Mouse (Mus musculus): ENCODE results near the gene Fam3c. TPM values are rescaled to one million over a fixed set of nuclear protein-coding genes. Genes with fewer than 3 reads are reported as not detected.

The Fam3c gene
- total RNA-seq (2015) (20.2 and 27.8 TPM in 2 replicates), total RNA-seq (2017) (51.0 and 76.7 TPM in 2 replicates)

DNA sequence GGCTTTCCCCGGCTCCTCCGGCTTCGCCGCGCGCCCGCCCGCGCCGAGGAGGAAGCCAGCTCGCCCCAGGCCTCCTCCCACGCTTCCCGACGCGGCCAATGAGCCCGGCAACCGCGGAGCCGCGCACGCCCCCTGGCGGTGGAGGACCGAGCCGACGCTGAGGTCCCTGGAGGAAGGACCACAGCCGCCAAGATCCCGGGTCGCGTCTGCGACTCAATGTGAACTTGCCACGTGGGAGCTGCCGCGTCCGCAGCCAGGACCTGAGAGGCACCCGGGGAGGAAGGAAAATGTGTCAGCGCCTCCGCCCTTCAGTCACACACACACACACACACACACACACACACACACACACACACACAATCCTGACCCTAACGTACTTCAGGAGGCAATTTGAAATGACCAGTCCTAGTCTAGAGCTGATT is at the start of gene Fam3c:
TSS of gene Fam3c (minus strand) at position 158 of the 422 bp plus-strand sequence.
- ATAC-seq (replicated peaks; ENCODE audit: poor library complexity): peak; percentile 92

GRCm38 (mm10) chr6:22405021-22405420 is 49.0 kb upstream of the Fam3c start:
- no peak for ATAC-seq (replicated peaks; ENCODE audit: poor library complexity)

- no peak for ATAC-seq (replicated peaks; ENCODE audit: poor library complexity)
Observed at GRCm38 (mm10) chr6:22403736-22404135, 47.7 kb upstream of the Fam3c start.

DNA sequence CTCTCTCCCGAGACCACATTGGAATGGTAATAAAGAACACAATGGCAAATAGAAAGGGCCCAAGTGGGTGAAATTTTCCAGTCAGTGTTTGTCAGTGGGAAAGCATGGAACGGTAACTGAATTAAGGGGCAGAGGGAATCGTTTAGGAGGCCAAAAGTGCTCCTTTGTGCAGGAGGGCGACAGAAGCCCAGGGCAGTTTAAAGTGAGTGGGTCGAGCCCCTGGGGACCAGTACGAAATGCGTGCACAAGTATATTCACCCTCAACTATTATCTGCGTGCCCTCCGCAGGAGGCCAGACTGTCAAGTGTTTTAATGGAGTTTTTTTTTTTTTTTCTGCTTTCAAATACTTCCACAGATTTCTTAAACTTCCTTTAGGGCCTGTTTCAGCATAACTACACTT is 47.3 kb upstream of the Fam3c start:
- ATAC-seq (replicated peaks; ENCODE audit: poor library complexity): no peak

DNA sequence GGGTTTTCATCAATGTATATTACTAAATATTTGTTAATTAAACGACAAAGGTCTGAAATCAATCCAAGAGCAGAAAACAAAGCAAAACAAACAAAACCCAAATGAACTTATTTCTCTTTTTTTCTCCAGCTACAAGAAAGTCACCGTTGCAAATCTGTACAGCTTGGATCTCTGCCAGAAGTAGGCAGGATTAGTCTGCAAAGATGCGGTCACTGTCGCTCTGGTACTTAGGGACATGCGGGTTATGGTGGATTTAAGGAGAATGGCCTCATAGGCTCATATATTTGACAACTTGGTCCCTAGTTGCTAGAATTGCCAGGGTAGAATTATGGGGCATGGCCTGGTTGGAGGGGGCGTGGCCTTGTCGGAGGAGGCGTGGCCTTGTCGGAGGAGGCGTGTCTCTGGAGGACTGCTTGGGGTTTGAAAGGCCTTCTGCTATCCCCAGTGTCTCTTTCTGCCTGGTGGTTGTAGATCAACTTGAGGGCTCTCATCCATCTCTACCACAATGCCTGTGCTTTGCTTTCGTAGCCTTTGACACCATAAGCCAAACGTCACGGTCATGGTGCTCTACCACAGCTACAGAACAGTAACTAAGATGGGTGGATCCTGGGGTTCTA is 46.6 kb upstream of the Fam3c start:
- peak; percentile 57 for ATAC-seq (replicated peaks; ENCODE audit: poor library complexity)

- ATAC-seq (replicated peaks; ENCODE audit: poor library complexity): peak; percentile 85
Observed at GRCm38 (mm10) chr6:22402037-22402436, 46.0 kb upstream of the Fam3c start.

DNA sequence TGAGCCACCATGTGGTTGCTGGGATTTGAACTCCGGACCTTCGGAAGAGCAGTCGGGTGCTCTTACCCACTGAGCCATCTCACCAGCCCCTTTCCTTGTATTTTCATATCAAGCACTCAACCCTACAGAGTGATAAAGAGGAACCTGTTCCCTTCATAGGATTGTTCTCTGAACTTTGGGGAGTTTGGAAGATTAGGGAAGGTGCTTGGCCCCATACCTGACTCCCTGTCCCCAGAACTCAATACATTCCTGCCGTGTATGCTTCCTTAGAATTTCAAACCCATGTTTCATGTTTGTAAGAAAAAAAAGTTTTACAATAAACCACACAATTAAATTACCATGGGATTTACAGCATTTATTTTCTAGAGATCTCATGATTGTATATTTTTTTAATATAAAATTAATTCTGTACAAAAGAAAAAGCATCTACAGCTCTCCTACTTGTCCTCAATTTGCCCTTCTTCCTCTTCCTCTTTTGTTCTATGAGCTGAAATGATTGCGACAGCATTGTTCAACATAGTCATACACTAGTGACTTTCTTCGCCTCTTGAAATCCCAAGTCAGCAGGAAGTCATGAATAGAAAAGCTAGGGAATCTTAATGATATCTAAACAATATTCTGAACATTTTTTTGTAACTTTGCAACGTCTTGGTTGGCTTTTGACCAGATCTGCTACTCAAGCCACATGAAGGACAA is 42.2 kb upstream of the Fam3c start:
- peak; percentile 76 for ATAC-seq (replicated peaks; ENCODE audit: poor library complexity)

- ATAC-seq (replicated peaks; ENCODE audit: poor library complexity): no peak
Observed at GRCm38 (mm10) chr6:22395207-22395606, 39.2 kb upstream of the Fam3c start.

- peak; percentile 74 for ATAC-seq (replicated peaks; ENCODE audit: poor library complexity)
Observed at GRCm38 (mm10) chr6:22390654-22391365, 34.8 kb upstream of the Fam3c start.

DNA sequence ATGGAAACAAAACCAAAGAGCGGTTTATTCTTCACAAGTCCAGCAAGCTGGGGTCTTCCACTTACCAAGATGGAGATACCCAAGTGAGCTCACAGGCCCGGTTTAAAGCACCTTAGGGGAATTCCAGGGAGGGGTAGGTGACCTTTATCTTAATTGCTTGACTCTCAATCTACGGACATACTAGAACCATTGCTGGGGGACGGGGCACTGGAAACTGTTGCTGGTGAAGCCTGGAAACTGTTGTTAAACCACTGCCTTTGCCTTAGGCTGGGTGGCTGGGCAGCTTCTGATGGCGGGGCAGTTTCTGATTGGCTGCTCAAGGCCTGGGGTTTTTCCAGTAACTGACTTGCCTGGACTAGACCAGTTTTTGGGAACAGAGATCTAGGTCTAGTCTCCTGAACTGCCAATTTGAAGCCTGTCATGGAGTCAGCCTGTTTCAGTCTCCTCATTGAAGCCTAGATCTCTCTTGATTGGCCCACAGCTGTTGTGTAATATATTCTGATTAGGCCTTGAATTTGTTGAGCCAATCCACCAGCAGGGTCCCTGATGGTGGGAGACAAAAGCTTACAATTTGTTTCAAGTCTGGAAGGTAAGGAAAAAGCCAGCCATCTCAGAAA is 29.3 kb upstream of the Fam3c start:
- no peak for ATAC-seq (replicated peaks; ENCODE audit: poor library complexity)

DNA sequence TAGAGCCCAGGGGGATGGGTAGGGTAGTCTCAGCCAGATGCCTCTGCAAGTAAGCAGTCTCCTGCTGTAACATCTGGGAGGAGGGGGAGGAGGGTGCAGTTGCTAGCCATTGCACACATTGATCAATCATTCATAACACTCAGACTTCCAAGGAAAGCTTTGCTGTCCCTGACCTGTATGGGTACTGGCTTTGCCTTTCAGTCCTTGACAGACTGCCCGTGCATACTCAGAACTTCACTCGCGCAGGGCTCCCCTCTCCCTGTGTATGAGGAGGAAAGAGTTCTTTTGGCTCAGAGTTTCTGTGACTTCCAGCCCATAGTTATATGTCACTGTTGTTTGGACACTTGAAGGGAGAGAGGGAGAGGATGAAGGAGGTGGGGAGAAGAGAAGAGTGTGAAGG is 24.2 kb upstream of the Fam3c start:
- ATAC-seq (replicated peaks; ENCODE audit: poor library complexity): no peak

- ATAC-seq (replicated peaks; ENCODE audit: poor library complexity): no peak
Observed at GRCm38 (mm10) chr6:22379831-22380230, 23.8 kb upstream of the Fam3c start.

- ATAC-seq (replicated peaks; ENCODE audit: poor library complexity): no peak
Observed at GRCm38 (mm10) chr6:22378462-22378861, 22.4 kb upstream of the Fam3c start.

DNA sequence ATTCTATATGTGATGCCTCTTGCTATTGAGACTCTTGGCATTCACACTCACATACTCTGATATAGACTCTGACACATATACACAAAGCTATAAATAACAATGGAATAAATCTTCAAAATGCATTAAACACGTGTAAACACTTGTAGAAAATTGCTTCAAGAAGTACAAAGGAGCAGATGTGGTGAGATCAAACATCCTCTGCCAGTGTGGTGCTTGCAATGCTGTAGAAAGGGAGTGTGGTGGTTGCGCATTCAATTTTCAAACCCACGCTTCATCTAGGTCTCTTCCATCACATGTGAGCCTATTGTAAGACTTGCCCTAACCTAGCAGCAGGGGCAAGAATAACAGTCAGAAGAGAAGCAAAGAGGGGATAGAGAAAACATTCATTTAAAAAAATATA is 18.7 kb upstream of the Fam3c start:
- no peak for ATAC-seq (replicated peaks; ENCODE audit: poor library complexity)

DNA sequence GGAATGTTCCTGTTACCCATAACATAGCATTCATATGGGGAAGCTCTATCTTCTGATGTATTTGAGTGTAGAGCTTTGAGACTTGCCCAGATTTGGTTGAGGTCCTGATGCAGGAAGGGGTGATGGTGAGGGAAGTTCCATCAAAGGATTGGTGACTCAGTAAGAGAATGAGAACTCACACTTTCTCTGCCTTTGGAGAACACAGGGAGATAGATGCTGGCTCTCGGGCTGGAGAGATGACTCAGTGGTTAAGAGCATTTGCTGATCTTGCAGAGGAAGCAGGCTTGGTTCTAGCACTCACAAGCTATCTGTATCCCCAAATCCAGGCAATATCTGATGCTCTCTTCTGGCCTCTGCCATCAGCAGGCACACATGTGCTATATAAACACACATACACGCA is 17.4 kb upstream of the Fam3c start:
- ATAC-seq (replicated peaks; ENCODE audit: poor library complexity): no peak

DNA sequence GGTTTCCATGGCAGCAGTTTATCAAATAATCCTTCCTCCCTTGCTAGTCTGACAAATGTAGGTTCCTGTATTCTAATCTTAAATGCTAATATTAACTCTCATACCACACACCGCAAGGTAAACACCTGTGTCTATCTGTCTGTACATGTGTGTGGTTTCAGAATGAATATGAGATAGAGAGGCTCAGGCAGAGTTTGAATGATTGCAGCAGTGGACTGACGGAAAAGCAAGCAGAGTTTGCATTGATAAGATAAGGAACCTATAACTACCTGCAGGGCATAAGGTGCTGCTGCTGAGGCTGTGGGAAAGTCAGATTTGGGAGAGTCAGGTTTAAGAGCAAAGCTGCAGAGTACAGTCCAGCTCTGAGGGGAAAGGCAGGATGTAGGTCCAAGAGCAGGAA is 10.9 kb upstream of the Fam3c start:
- no peak for ATAC-seq (replicated peaks; ENCODE audit: poor library complexity)

GRCm38 (mm10) chr6:22363590-22363989 is 7.5 kb upstream of the Fam3c start:
- ATAC-seq (replicated peaks; ENCODE audit: poor library complexity): peak; percentile 89

DNA sequence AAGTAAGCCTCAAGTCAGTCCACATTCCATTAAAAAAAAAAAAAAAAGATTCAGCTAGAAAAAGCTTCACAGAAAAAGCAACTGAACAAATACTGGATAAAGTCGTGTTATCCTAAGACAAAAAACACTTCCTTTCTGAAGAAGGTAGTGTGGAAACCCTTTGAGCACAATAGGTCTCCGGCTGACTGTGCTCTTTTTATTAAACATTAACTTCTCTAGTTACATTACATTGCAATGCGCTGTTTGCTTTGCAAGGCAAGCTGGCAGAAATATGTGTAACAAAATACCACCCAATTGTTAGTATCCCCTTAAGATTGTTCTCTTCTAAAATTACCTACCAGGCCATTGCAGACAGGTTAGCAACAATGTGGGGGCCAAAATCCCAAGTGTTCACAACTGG is 5.9 kb upstream of the Fam3c start:
- ATAC-seq (replicated peaks; ENCODE audit: poor library complexity): no peak

DNA sequence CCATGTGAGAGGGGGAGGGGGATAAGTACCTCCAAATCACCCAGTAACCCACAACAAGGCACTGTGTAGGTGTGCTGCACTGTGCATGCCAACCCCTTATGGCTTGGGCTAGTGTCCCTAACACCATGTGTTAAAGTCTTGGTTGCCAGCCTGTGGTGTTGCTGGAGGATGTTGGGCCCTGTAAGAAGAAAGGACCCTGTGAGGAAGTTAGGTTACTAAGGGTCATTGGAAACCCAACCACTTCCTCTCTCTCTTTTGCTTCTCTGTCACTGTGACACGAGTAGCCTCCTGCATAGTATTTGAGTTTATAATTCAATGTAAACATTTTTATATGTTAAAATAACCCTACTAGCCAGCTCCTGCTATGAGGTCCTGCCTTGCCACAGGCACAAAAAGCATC is 3.0 kb upstream of the Fam3c start:
- ATAC-seq (replicated peaks; ENCODE audit: poor library complexity): peak; percentile 46

GRCm38 (mm10) chr6:22357351-22357750 is 1.3 kb upstream of the Fam3c start:
- ATAC-seq (replicated peaks; ENCODE audit: poor library complexity): no peak

DNA sequence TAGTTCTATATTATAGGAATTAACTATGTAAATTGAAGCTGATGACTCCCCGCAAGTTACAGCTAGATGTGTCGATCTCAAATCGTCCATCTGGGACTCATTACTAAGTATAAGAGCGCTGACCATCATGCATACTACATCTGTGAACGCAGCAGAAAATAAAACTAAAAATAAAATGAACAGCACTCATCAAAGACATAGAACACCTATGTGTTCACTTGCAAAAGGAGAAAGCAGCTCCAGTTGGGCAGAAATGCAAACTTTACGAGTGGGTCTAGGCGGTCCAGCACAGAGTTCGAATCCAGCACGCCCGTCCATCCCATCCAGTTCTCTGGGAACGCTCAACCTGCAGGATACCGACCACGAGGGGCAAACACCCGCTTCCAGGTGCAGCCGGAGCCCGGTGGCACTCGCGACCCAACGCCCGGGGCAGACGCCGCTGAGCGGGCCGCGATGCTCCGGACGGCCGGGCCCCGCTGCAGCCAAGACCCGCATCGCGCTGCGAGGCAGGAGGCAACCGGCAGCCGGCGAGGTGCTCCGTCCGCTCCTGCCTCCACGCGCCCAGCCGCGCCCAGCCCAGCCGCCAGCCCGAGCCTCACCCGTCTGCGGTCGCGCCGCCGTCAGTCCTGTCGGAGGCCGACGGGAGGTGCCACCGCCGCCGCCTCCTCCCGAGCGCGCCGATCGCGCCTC is 502 bp downstream of the Fam3c start:
- no peak for ATAC-seq (replicated peaks; ENCODE audit: poor library complexity)

Data from megakaryocyte progenitor cell, adult 5-6 weeks (primary cell).